Mouse (Mus musculus): Measurements from ENCODE around the gene Atp6v0c. TPM values are rescaled to one million over a fixed set of nuclear protein-coding genes. Genes with fewer than 3 reads are reported as not detected.

Gene Atp6v0c
- polyA plus RNA-seq, 1 experiment from 2014 or later, result 467 TPM

DNA sequence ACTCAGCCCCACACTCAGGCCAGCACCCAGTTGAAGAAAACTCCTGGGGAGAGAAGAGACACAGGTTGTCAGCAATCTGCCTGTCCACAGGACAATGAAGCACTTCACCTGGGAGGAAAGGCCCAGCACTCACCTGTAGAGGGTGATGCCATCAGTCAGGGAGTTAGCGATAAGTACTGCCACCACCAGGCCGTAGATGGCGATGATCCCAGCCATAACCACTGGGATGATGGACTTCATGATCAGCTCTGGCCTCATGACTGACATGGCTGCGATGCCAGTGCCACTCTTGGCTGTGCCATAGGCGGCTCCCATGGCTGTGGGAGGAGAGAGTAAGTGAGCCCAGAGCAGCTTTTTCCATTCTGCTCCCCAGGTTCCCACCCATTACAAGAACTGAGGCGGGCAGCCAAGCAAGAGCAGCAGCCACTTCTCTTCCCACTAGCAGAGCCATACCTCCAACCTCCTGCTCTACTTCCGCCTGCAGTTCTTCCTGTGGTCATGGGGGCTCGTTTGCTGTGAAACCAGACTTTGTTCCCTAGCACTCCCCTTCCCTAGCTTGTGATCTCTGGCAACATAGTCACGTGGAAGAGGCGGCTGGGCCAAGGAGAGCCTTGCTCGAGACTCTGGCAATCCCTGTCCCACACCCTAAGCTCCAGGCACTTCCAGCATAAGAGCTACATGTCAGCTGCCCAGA, 4.8 kb downstream of the Atp6v0c start:
- Histone ChIP-seq H3K9me3 (replicated peaks) (no peaks in the 10 kb centered on the region), H3K36me3 (peaks cover 35% of the 10 kb centered on the region), H3K4me1 (peaks cover 35% of the 10 kb centered on the region), H3K27me3 (ENCODE audit: low read depth, poor library complexity, severe bottlenecking) (no peaks in the 10 kb centered on the region), H3K4me3 (no peak overlapping the region), H3K27ac (replicated peaks) (no peak overlapping the region)
- 82% methylated on average over 11 of the region's 11 CpGs for WGBS
- no peak for DNase-seq (ENCODE audit: low spot score)

DNA sequence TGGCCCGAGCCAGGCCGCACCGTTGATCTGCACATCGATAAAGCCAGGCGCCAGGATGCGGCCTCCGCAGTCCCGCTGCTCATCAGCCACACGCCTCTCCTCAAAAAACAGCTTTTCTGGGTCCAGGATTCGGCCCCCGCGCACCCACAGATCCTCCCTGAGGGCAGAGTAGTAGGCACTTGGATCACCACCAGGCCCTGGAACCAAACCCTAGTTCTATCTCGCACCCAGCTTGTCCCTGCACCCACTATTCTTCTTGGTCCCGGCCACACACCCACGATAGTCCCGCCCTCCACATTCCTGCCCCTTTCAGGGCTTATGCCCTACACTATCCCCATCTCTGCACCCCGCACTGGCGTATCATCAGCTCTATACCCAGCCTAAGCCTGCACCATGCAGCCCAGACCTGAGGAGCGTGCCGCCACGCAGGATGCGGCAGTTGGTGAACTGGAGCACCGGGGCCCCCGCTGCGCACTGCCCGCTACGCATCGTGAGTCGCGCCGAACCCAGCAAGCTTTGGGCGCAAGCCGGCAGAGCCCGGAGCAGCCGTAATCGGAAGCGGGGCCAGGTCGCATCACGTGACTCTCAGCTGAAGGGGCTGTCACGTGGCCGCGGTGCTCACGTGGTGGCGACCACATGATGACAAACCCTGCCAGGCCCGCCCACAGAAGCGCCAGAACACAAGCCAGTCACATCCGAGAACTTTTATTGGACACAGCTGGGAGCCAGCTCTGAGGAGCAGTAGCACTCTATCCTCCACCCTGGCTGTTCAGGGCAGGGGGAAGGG, 6.1 kb downstream of the Atp6v0c start, which contains the start of gene Amdhd2:
Gene Amdhd2 (minus strand): TSS at position 591 of the 787 bp plus-strand sequence.
- Histone ChIP-seq H3K4me3 (peak within 1 kb of the TSS; percentile 84), H3K27me3 (ENCODE audit: low read depth, poor library complexity, severe bottlenecking) (no peaks in the 10 kb centered on the region), H3K27ac (replicated peaks) (peak within 1 kb of the TSS; percentile 86), H3K36me3 (peaks cover 35% of the 10 kb centered on the region), H3K9me3 (replicated peaks) (no peaks in the 10 kb centered on the region), H3K4me1 (peaks cover 32% of the 10 kb centered on the region)
- DNase-seq (ENCODE audit: low spot score), result peak; percentile 98
- 1% methylated on average over 47 of the region's 47 CpGs for WGBS

DNA sequence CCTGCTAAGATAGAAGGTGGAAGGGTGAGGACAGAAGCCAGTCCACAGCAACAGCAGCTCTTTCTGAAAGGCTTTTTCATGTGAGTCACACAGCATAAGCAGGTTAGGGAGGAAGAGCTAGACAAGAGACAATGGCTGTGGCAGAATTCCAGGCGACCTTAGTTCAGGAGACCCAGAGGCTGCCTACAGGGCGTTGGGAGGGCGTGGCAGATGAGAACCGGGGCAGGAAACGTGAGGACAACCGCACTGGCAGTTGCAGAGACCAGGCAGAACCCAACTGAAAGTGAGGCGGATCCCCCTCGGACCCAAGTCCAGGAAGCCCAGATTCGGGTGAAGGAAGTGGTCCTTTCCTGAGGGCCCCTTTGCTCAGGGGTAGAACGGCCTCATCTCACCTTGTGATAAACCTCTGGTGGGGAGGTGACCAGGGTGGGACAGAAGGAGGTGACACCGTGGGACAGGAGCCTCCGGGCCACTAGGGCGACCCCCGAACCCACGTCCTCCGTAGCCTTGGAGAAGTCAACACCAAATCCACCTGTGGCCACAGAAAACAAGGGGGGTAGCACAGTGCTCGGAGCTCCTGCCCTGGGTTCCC, 6.8 kb downstream of the Atp6v0c start:
- no peak for DNase-seq (ENCODE audit: low spot score)
- peaks cover 35% of the 10 kb centered on the region for H3K36me3 ChIP-seq
- no peaks in the 10 kb centered on the region for H3K27me3 ChIP-seq (ENCODE audit: low read depth, poor library complexity, severe bottlenecking)
- peak overlapping the region; percentile 84 for H3K4me3 ChIP-seq
- peaks cover 25% of the 10 kb centered on the region for H3K4me1 ChIP-seq
- no peaks in the 10 kb centered on the region for H3K9me3 ChIP-seq (replicated peaks)
- H3K27ac ChIP-seq (replicated peaks), result peak overlapping the region; percentile 86
- 34% methylated on average over 17 of the region's 17 CpGs for WGBS

DNA sequence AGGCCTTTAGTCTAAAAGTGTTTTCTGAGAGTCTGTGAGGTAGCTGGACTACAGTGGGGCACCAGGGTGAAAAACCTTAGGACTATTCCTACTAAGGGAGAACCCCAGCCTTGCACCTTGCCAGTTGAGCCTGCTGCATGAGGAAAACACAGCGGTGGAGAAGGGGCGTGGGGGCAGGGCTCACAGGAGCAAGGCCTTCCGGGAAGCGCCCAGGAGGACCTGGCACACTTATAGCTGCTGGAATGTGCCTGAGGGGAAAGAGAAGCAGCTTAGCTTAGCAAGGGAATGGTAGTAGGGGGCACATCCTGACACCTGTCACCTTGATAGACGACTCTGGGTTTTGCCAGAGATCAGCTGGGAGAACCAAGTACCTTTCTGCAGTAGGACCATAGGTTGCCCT, 8.0 kb downstream of the Atp6v0c start:
- Histone ChIP-seq H3K27me3 (ENCODE audit: low read depth, poor library complexity, severe bottlenecking) (no peaks in the 10 kb centered on the region), H3K27ac (replicated peaks) (no peak overlapping the region), H3K4me3 (0 out of 2 replicates have a peak overlapping the region, but pooled peaks have one; percentile 0), H3K9me3 (replicated peaks) (no peaks in the 10 kb centered on the region), H3K4me1 (peaks cover 20% of the 10 kb centered on the region), H3K36me3 (peaks cover 34% of the 10 kb centered on the region)
- DNase-seq (ENCODE audit: low spot score), result no peak
- 84% methylated on average over 5 of the region's 5 CpGs for WGBS

DNA sequence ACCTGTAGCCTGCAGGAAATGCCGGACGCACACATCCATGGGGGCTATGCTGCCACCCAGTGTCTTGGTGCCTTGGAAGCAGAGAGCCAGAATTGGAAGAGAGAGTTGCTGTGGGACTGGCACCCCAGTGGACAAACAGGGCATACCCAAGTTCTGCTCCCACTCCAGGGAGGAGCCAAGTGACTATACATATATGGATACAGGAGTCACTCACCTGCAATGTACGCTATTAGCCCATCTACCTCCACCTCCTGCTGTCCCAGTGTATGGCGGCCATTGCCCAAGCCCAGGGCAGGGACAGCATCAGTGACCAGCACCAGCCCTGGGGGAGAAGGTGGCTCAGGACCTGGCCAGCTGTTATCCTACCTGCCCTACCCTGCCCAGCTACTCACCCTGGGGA, 12.0 kb downstream of the Atp6v0c start:
- peaks cover 27% of the 10 kb centered on the region for H3K36me3 ChIP-seq
- H3K27ac ChIP-seq (replicated peaks), result no peak overlapping the region
- H3K9me3 ChIP-seq (replicated peaks), result no peaks in the 10 kb centered on the region
- peaks cover 6% of the 10 kb centered on the region for H3K4me1 ChIP-seq
- WGBS, result 94% methylated on average over 4 of the region's 4 CpGs
- H3K27me3 ChIP-seq (ENCODE audit: low read depth, poor library complexity, severe bottlenecking), result no peaks in the 10 kb centered on the region
- H3K4me3 ChIP-seq, result no peak overlapping the region
- no peak for DNase-seq (ENCODE audit: low spot score)

DNA sequence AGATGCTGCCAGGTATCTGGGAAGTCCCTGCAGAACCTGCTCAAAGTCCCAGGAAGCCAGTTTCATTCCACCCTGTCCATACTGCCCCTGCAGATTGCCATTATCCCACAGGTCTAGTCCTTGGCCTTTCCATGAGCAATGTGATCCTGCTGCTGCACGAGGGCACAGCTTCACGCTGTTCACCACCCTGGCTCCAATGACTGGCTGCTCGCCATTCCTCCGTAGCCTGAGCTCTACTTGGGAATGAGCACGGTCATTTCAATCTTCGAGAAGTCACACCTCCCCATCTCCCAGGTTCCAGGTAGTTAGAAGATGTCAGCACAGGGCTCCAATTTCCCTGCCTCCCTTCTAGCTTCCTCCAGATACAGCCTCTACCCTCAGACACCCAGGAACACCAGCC, 12.4 kb downstream of the Atp6v0c start:
- H3K27ac ChIP-seq (replicated peaks), result no peak overlapping the region
- H3K27me3 ChIP-seq (ENCODE audit: low read depth, poor library complexity, severe bottlenecking), result no peaks in the 10 kb centered on the region
- H3K4me1 ChIP-seq, result peaks cover 6% of the 10 kb centered on the region
- no peaks in the 10 kb centered on the region for H3K9me3 ChIP-seq (replicated peaks)
- WGBS, result 90% methylated on average over 6 of the region's 6 CpGs
- no peak for DNase-seq (ENCODE audit: low spot score)
- H3K4me3 ChIP-seq, result no peak overlapping the region
- peaks cover 27% of the 10 kb centered on the region for H3K36me3 ChIP-seq

DNA sequence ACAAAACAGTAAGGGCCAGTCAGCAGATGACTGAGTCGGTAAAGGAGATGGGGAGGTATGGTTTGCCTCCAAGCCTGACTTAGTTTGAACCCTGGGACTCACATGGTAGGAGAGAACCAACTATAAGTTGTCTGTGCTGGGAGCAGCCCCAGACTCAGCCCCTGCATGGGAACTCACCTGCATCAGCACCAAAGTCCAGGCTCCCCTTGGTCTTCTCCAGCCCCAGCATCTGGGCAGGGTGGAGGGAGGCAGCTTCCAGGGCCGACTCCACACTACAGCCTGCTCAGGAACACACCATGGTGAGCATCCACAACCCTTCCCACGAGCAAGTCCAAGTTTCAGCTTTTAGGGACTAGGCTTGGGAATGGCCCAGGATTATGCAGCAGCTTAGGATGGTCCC, 13.1 kb downstream of the Atp6v0c start:
- no peaks in the 10 kb centered on the region for H3K27me3 ChIP-seq (ENCODE audit: low read depth, poor library complexity, severe bottlenecking)
- peaks cover 27% of the 10 kb centered on the region for H3K36me3 ChIP-seq
- H3K27ac ChIP-seq (replicated peaks), result no peak overlapping the region
- no peak for DNase-seq (ENCODE audit: low spot score)
- no peak overlapping the region for H3K4me3 ChIP-seq
- no peaks in the 10 kb centered on the region for H3K9me3 ChIP-seq (replicated peaks)
- whole genome bisulfite sequencing, result 85% methylated on average over 3 of the region's 3 CpGs
- peaks cover 13% of the 10 kb centered on the region for H3K4me1 ChIP-seq

DNA sequence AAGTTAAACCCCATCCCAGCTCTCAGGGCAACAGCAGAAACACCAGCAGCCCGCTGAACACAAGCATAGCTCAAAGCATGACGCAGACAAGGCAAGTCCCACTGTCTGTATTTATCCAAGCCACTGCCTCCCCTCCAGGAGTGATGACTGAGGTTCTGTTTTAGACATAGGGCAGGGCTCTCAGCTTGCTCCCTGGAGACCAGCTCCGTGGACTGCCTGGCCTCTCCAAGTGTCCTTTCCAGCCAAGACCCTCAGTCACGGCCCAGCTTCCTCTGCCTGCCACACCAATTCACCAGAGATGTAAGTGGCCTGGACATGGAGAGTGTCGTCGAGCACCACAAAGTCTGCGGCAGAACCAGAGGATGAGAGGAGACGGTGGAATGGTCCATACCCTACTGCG, 13.8 kb downstream of the Atp6v0c start:
- no peak for DNase-seq (ENCODE audit: low spot score)
- 90% methylated on average over 9 of the region's 9 CpGs for WGBS
- Histone ChIP-seq H3K9me3 (replicated peaks) (no peaks in the 10 kb centered on the region), H3K4me1 (peaks cover 15% of the 10 kb centered on the region), H3K27me3 (ENCODE audit: low read depth, poor library complexity, severe bottlenecking) (no peaks in the 10 kb centered on the region), H3K4me3 (no peak overlapping the region), H3K27ac (replicated peaks) (no peak overlapping the region), H3K36me3 (peaks cover 27% of the 10 kb centered on the region)

DNA sequence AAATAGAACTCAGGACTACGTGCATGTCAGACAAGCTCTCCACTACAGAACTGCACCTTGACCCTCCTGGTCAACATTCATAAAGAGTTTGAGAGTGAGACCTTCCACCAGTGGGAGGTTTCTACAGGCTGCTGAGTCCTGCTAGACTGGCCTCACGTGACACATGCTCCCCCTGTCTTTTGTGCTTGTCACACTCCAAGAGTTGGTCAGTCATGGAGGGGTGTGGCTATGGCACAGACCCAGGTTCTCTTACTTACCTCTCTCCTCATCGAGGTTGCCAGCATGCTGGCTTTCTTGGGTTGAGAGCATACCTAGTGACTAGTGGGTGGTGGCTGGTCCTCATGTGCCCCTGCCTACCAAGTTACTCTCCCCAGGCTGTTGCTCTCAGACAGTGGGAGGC, 15.0 kb downstream of the Atp6v0c start:
- WGBS, result 76% methylated on average over 3 of the region's 3 CpGs
- Histone ChIP-seq H3K4me1 (peaks cover 15% of the 10 kb centered on the region), H3K36me3 (peaks cover 27% of the 10 kb centered on the region), H3K27me3 (ENCODE audit: low read depth, poor library complexity, severe bottlenecking) (no peaks in the 10 kb centered on the region), H3K9me3 (replicated peaks) (no peaks in the 10 kb centered on the region), H3K4me3 (no peak overlapping the region), H3K27ac (replicated peaks) (no peak overlapping the region)
- no peak for DNase-seq (ENCODE audit: low spot score)

DNA sequence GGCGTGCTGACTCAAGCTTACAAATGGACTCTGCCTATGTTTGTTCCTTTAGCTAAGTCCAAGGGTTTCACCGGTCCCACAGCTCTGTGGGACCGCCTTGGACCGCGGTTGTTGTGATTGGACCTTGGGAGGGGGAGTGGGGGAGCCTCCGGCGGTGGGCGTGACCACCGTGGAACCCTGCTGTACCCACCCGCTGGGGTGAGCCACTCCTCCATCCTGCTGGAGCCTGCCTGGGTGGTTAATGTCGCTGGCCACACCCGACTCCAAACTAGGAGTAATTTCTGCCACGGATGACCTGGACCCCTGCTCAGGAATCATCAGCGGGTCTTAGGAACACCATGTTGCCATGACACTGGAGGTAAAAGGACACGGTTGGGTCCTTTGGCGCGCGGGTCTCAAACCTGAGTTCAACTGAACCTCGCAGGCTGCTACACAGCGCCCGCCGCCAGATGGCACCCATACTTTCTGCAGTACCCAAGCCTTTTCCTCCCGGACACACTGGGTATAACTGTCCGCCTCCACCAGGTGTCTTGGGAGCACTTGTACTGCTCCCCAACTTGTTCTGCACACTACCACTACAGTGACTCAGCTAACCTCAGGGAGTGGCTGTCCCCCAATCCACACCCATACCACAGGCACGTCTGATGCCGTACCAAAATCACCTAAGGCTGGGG, 17.5 kb downstream of the Atp6v0c start:
- peak overlapping the region; percentile 52 for H3K4me3 ChIP-seq
- WGBS, result 2% methylated on average over 26 of the region's 26 CpGs
- peak; percentile 79 for DNase-seq (ENCODE audit: low spot score)

DNA sequence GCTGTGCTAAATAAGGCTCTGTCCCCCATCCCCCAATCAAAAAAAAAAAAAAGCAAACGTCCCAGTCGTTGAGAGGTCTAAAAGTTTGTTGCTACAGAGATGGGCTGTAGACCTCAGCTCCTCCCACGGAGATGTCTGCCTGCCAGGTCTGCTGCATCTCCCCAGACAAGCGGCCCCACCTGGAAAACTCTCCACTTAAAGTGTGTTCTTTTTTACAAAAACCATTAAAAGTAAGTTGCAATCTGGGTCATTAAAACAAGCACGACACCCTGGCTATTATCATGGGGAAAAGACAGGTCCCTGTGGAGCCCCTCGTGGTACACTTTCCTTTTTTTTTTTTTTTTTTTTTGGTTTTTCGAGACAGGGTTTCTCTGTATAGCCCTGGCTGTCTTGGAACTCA, 18.1 kb downstream of the Atp6v0c start:
- no peaks in the 10 kb centered on the region for H3K27me3 ChIP-seq (ENCODE audit: low read depth, poor library complexity, severe bottlenecking)
- WGBS, result 22% methylated on average over 7 of the region's 7 CpGs
- no peak for DNase-seq (ENCODE audit: low spot score)
- peak overlapping the region; percentile 52; the same call in 1 of the 2 replicates for H3K4me3 ChIP-seq
- H3K27ac ChIP-seq (replicated peaks), result 0 out of 2 replicates have a peak overlapping the region, but pooled peaks have one; percentile 23
- peaks cover 11% of the 10 kb centered on the region; the same call in 1 of the 2 replicates for H3K36me3 ChIP-seq
- H3K4me1 ChIP-seq, result peaks cover 15% of the 10 kb centered on the region
- no peaks in the 10 kb centered on the region for H3K9me3 ChIP-seq (replicated peaks)

More for the DNA sequence above, 17.5 kb downstream of the Atp6v0c start:
- H3K36me3 ChIP-seq, result peaks cover 16% of the 10 kb centered on the region; the same call in 1 of the 2 replicates
- H3K9me3 ChIP-seq (replicated peaks), result no peaks in the 10 kb centered on the region
- 0 out of 2 replicates have a peak overlapping the region, but pooled peaks have one; percentile 23 for H3K27ac ChIP-seq (replicated peaks)
- H3K27me3 ChIP-seq (ENCODE audit: low read depth, poor library complexity, severe bottlenecking), result no peaks in the 10 kb centered on the region
- H3K4me1 ChIP-seq, result peaks cover 15% of the 10 kb centered on the region

DNA sequence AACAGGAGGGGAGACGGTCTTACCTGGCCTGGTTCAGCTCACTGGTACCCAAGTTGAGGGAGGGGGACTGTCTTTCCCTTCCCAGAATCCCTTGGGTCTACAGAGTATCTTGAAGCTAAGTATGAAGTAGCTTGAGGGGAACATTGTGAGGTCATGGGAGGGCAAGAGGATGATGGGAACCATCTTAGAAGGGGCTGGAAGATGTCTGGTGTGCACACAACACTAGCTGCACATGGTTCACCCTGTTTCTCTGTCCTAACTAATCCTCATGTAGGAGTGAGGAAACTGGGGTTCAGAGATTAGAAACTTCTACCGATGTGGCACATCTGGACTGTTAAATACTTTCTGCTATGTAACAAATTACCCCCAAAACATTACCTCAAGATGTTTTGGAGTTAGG, 18.7 kb downstream of the Atp6v0c start, which contains the start of gene Pdpk1:
Gene Pdpk1 (minus strand): TSS at position 101 of the 400 bp plus-strand sequence.
- Histone ChIP-seq H3K36me3 (0 out of 2 replicates have a peak, but pooled peaks cover 8% of the 10 kb centered on the region), H3K4me3 (peak within 1 kb of the TSS; percentile 52), H3K27ac (replicated peaks) (0 out of 2 replicates have a peak within 1 kb of the TSS, but pooled peaks have one; percentile 23), H3K9me3 (replicated peaks) (no peaks in the 10 kb centered on the region), H3K4me1 (peaks cover 15% of the 10 kb centered on the region), H3K27me3 (ENCODE audit: low read depth, poor library complexity, severe bottlenecking) (no peaks in the 10 kb centered on the region)
- no peak for DNase-seq (ENCODE audit: low spot score)
- WGBS, result 90% methylated on average over 2 of the region's 2 CpGs

Measured in midbrain, embryonic 10.5 days (tissue).